Mouse (Mus musculus): ENCODE measurements around the gene Sorl1. TPM values are rescaled to one million over a fixed set of nuclear protein-coding genes. Genes with fewer than 3 reads are reported as not detected.
A peak's percentile ranks its signal among the peaks of the same experiment; 100 is the strongest.

Gene Sorl1
- polyA plus RNA-seq (2015; fragmentation: Nextera tagmentation; extraction: Ambion mirVana) = 12.6 and 13.3 TPM in 2 replicates

DNA sequence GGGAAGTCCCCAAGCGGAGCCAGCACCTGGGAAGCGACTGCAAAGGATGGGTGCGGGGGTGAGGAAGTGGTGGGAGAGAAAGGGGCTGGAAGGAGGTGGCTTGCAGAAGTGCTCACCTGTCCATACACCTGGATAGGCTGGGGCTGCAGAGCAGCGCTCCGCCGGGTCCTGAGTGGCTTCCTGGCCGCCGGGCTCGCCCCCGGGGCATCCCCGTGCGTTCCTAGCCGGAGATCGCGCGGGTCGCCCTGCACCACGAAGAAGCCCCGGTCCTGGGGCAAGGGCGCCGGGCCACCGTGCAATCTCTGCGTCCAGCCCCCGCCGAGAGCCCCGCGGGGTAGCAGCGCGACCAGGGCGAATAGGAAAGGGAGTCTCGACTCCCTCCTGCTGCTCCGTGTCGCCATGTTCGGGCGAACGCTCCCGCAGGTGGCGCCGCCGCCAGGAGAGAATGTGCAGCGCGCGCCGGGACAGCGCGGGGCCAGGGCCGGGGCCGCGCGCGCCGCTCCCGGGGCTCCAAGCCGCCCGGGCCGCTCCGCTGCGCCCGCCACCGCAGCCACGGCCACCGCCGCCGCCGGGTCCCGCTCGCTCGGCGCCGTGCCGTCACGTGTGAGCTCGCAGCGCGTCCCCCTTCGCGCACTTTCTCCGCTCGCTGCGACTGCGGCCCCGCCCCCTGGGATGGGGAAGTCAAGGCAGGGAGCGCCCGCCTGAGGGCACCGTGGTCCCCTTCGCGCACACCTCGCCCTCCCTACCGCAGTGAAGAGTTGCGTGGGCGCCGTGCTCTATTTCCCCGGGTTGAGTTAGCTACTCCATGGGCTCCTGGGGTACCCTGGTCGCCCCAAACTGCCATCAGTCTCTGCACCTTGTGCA lies at the start of gene Sorl1:
TSS of gene Sorl1 (minus strand) at position 585 of the 864 bp plus-strand sequence.
- ATAC-seq (ENCODE audit: low FRiP score) = peak; percentile 85
- Histone ChIP-seq H3K27me3 (replicated peaks) (no peaks in the 10 kb centered on the region), H3K9me3 (replicated peaks) (no peaks in the 10 kb centered on the region), H3K9ac (replicated peaks) (peak within 1 kb of the TSS; percentile 94), H3K36me3 (no peaks in the 10 kb centered on the region), H3K4me2 (peak within 1 kb of the TSS; percentile 96), H3K4me1 (peaks cover 52% of the 10 kb centered on the region), H3K4me3 (replicated peaks) (peak within 1 kb of the TSS; percentile 88), H3K27ac (replicated peaks) (peak within 1 kb of the TSS; percentile 86)
- under 1% methylated on average over 92 of the region's 94 CpGs for WGBS

DNA sequence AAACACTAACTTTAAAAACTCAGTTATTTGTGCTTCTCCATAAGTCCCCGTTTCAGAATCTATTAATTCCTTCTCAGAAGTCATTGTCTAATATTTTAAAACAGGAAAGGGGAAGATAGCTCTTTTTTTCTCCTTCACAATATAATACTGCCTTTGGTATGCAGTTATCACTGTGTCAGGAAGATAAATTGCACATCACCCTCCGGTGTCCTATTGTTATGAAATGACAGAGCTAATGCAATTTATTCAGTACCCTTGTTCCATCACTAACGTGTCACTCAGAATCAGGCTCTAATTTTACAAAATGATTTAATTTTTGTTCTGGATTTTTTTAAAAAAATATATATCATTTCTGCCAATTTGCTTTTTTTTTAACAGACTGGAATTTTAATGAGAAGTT lies 49.7 kb upstream of the Sorl1 start:
- Histone ChIP-seq H3K27ac (replicated peaks) (no peak overlapping the region), H3K36me3 (no peaks in the 10 kb centered on the region)
- WGBS = 55% methylated on average over 3 of the region's 3 CpGs

DNA sequence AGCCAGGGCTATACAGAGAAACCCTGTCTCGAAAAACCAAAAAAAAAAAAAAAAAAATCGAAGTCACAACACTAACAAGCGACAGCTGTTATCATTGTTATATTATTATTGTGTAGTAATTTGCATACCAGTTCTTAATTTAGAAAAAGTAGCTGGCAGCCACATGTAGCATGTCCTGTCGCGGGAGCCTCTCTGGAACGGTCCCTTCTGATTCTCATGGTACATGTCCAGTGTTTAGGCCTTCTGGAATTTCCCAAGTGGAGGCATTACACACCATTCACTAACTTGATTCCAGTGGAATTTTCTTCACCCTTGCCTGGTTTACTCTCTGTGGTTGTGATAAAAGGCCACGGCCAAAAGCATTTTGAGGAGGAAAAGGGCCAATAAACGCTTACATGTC lies 45.4 kb upstream of the Sorl1 start:
- ATAC-seq (ENCODE audit: low FRiP score) = no peak
- H3K4me2 ChIP-seq = no peak overlapping the region
- no peak overlapping the region for H3K9ac ChIP-seq (replicated peaks)
- H3K27ac ChIP-seq (replicated peaks) = no peak overlapping the region
- H3K4me3 ChIP-seq (replicated peaks) = no peak overlapping the region
- H3K4me1 ChIP-seq = no peaks in the 10 kb centered on the region
- H3K9me3 ChIP-seq (replicated peaks) = peaks cover 4% of the 10 kb centered on the region; the same call in 1 of the 2 replicates
- no peaks in the 10 kb centered on the region for H3K36me3 ChIP-seq
- H3K27me3 ChIP-seq (replicated peaks) = no peaks in the 10 kb centered on the region
- WGBS = 94% methylated on average over 8 of the region's 8 CpGs

More for the DNA sequence above, 49.7 kb upstream of the Sorl1 start:
- H3K27me3 ChIP-seq (replicated peaks) = no peaks in the 10 kb centered on the region
- no peak overlapping the region for H3K4me3 ChIP-seq (replicated peaks)
- no peak for ATAC-seq (ENCODE audit: low FRiP score)
- no peaks in the 10 kb centered on the region for H3K9me3 ChIP-seq (replicated peaks)
- H3K4me1 ChIP-seq = no peaks in the 10 kb centered on the region
- no peak overlapping the region for H3K4me2 ChIP-seq
- H3K9ac ChIP-seq (replicated peaks) = no peak overlapping the region

DNA sequence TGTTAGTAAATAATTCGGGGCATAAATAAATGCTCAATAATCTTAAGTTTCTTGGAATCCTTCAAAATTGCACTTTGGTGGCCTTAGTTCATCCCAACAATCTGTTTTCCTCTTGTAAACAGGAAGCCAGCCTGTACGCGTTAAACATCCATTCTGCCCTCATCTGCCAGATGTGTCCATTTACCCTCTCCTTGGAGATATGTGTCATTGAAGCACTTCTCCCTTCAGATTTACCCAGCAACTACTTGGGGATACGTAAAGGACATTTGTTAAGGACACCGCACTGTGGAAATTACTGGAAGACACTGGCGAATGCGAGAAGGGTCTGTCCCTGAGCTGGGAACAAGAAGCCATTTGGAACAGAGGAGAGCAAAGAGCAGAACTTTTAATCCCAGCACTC lies 44.9 kb upstream of the Sorl1 start:
- H3K36me3 ChIP-seq = no peaks in the 10 kb centered on the region

DNA sequence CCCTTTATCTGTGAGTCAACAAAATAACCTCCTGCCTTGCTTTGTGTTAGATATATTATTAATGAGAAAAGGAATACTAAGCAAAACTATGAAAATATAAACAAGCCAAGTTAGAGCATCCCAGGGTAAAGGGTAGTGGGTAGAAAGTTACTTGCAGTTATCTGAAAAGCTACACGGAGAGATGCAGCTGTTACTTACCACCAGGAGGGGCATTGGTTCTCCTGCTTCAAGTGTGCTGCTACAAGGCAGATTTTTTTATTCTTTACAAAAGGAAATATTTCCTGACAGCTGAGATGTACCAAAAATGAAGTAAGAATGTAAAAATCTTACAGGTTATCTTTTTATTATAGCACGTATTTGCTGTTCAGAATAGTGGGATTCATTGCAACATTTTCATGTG lies 40.8 kb upstream of the Sorl1 start:
- no peak for ATAC-seq (ENCODE audit: low FRiP score)
- H3K36me3 ChIP-seq = no peaks in the 10 kb centered on the region
- peaks cover 4% of the 10 kb centered on the region; the same call in 1 of the 2 replicates for H3K9me3 ChIP-seq (replicated peaks)
- no peaks in the 10 kb centered on the region for H3K27me3 ChIP-seq (replicated peaks)
- WGBS = 81% methylated on average over 2 of the region's 2 CpGs
- H3K4me3 ChIP-seq (replicated peaks) = no peak overlapping the region
- H3K27ac ChIP-seq (replicated peaks) = no peak overlapping the region
- no peak overlapping the region for H3K4me2 ChIP-seq
- H3K9ac ChIP-seq (replicated peaks) = no peak overlapping the region
- no peaks in the 10 kb centered on the region for H3K4me1 ChIP-seq

More for the DNA sequence above, 44.9 kb upstream of the Sorl1 start:
- Histone ChIP-seq H3K4me3 (replicated peaks) (no peak overlapping the region), H3K27ac (replicated peaks) (no peak overlapping the region), H3K9ac (replicated peaks) (no peak overlapping the region), H3K27me3 (replicated peaks) (no peaks in the 10 kb centered on the region), H3K4me1 (no peaks in the 10 kb centered on the region), H3K4me2 (no peak overlapping the region), H3K9me3 (replicated peaks) (peaks cover 4% of the 10 kb centered on the region; the same call in 1 of the 2 replicates)
- 91% methylated on average over 7 of the region's 7 CpGs for WGBS
- ATAC-seq (ENCODE audit: low FRiP score) = no peak

DNA sequence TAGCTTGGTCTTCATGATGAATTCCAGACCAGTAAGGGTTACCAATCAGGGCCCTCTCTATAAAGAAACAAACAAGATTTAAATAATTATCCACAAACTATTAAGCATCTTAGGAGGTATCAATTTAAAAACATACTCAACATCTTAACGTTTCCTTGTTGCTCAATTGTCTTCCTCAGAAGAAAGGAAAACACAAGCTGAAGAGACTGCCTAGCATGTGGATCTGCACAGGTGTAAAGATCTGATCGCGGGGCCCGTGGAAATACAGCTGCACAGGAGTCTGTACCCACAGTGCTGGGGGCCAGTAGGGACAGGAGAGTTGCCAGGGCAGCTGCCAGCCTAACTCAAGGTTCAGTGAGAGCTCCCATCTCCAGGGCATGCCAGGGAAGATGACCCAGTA lies 38.9 kb upstream of the Sorl1 start:
- H3K4me2 ChIP-seq = no peak overlapping the region
- H3K9ac ChIP-seq (replicated peaks) = no peak overlapping the region
- H3K4me1 ChIP-seq = no peaks in the 10 kb centered on the region
- H3K9me3 ChIP-seq (replicated peaks) = peaks cover 4% of the 10 kb centered on the region; the same call in 1 of the 2 replicates
- no peaks in the 10 kb centered on the region for H3K27me3 ChIP-seq (replicated peaks)
- no peak overlapping the region for H3K4me3 ChIP-seq (replicated peaks)
- H3K36me3 ChIP-seq = no peaks in the 10 kb centered on the region
- no peak for ATAC-seq (ENCODE audit: low FRiP score)
- WGBS = 90% methylated on average over 4 of the region's 4 CpGs
- H3K27ac ChIP-seq (replicated peaks) = no peak overlapping the region

DNA sequence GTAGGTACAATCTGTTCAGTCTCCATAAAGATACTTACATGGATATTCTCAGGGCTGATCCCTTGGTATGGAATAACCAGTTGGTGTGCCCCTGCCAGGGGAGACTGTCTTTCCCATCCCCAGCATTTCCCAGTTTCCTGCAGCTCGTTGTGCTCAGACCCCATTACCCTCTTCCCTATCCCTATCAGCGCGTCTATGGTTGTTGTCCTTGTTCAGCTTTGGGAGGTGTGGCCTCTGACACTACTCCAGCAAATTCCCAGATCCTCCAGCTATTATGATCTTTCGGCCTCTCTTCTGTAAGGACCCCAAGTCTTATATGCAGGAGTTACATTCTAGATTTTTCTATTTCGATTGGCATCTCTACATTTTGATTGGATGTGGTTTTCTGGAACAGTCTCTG lies 35.3 kb upstream of the Sorl1 start:
- no peak overlapping the region for H3K9ac ChIP-seq (replicated peaks)
- 77% methylated on average over 5 of the region's 5 CpGs for WGBS
- H3K27ac ChIP-seq (replicated peaks) = no peak overlapping the region
- H3K4me3 ChIP-seq (replicated peaks) = no peak overlapping the region
- no peak overlapping the region for H3K4me2 ChIP-seq
- no peaks in the 10 kb centered on the region for H3K27me3 ChIP-seq (replicated peaks)
- H3K9me3 ChIP-seq (replicated peaks) = no peaks in the 10 kb centered on the region
- no peaks in the 10 kb centered on the region for H3K36me3 ChIP-seq
- H3K4me1 ChIP-seq = no peaks in the 10 kb centered on the region
- no peak for ATAC-seq (ENCODE audit: low FRiP score)

DNA sequence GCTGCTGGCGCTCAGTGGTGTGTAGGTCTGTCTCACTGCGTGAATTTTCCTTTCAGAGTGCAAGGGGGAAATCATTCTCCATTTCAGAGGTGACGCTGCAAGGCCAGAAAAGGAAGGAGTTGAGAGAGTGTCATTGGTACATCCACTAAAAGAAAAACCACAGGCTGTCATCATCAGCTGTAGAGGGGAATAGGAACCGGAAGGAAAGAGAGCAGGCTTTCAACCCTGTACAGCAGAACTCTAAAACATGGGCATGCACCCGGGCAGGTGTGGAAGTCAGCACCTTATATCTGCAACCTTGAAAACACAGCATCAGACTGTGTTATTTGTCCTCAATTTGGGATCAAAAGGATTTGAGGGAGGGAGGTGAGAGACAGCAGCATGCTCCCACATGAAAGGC lies 34.6 kb upstream of the Sorl1 start:
- Histone ChIP-seq H3K9me3 (replicated peaks) (no peaks in the 10 kb centered on the region), H3K27ac (replicated peaks) (no peak overlapping the region), H3K4me3 (replicated peaks) (no peak overlapping the region), H3K27me3 (replicated peaks) (no peaks in the 10 kb centered on the region), H3K9ac (replicated peaks) (no peak overlapping the region), H3K4me2 (no peak overlapping the region), H3K36me3 (no peaks in the 10 kb centered on the region), H3K4me1 (no peaks in the 10 kb centered on the region)
- WGBS = 75% methylated on average over 5 of the region's 5 CpGs
- no peak for ATAC-seq (ENCODE audit: low FRiP score)

DNA sequence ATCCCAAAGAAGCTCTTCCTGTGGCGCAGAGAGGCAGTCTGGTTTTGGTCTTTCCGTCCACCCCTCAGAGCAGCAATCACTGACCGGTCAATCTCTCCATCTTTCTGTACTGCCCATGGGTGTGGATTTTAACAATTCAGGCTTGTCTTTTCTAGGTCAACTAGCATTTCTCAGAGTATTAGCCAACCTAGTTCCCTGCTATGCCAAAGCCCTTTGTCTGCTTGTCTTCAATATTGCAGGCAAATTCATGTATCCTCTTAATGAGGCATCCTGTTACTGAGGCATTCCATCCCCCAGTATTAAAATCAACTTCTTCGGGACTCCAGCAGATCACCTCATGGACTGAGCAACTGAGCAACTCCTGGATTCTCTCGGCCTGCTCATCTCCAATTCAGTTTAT lies 33.9 kb upstream of the Sorl1 start:
- Histone ChIP-seq H3K4me2 (no peak overlapping the region), H3K9me3 (replicated peaks) (no peaks in the 10 kb centered on the region), H3K27me3 (replicated peaks) (no peaks in the 10 kb centered on the region), H3K27ac (replicated peaks) (no peak overlapping the region), H3K36me3 (no peaks in the 10 kb centered on the region), H3K4me3 (replicated peaks) (no peak overlapping the region), H3K9ac (replicated peaks) (no peak overlapping the region), H3K4me1 (no peaks in the 10 kb centered on the region)
- WGBS = 94% methylated on average over 5 of the region's 5 CpGs
- no peak for ATAC-seq (ENCODE audit: low FRiP score)

DNA sequence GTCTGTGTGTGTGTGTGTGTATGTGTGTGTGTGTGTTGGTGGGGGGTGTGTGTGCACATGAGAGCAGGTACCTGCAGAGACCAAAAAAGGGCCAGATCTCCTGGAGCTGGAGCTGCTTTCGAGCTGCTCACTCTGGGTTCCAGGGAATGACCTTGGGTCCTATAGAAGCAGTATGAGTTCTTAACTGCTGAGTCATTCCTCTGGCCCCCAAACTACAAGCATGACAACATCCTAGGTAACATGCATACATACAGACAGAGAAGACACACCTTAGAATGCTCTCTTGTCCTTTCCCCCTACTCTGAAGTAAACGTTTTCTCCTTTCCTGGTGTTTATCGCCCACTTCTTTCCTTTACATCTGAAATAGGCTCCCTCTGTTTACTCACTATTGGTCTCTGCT lies 32.5 kb upstream of the Sorl1 start:
- H3K9ac ChIP-seq (replicated peaks) = no peak overlapping the region
- no peaks in the 10 kb centered on the region for H3K27me3 ChIP-seq (replicated peaks)
- no peaks in the 10 kb centered on the region for H3K4me1 ChIP-seq
- no peaks in the 10 kb centered on the region for H3K36me3 ChIP-seq
- H3K27ac ChIP-seq (replicated peaks) = no peak overlapping the region
- WGBS = 89% methylated on average over 3 of the region's 3 CpGs
- H3K4me2 ChIP-seq = no peak overlapping the region
- no peaks in the 10 kb centered on the region for H3K9me3 ChIP-seq (replicated peaks)
- no peak overlapping the region for H3K4me3 ChIP-seq (replicated peaks)
- ATAC-seq (ENCODE audit: low FRiP score) = no peak

DNA sequence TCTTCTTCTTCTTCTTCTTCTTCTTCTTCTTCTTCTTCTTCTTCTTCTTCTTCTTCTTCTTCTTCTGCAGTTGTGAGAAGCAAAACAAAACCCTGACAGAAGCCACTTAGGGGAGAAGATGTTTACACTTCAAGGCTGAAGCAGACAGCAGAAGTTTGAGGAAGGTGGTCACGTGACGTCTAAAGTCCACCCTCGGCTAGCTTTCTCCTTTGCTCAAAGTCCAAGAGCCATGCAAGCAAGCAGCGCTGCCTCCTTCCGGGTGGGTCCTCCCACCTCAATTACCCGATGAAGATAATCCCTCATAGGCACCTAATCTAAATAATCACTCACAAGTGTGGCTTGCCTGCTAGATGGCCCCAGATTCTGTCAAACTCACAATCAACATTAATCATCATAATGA lies 30.6 kb upstream of the Sorl1 start:
- Histone ChIP-seq H3K27ac (replicated peaks) (no peak overlapping the region), H3K27me3 (replicated peaks) (no peaks in the 10 kb centered on the region), H3K4me3 (replicated peaks) (no peak overlapping the region), H3K4me2 (no peak overlapping the region), H3K9me3 (replicated peaks) (no peaks in the 10 kb centered on the region), H3K9ac (replicated peaks) (no peak overlapping the region), H3K36me3 (no peaks in the 10 kb centered on the region), H3K4me1 (no peaks in the 10 kb centered on the region)
- WGBS = 90% methylated on average over 6 of the region's 6 CpGs
- ATAC-seq (ENCODE audit: low FRiP score) = no peak

DNA sequence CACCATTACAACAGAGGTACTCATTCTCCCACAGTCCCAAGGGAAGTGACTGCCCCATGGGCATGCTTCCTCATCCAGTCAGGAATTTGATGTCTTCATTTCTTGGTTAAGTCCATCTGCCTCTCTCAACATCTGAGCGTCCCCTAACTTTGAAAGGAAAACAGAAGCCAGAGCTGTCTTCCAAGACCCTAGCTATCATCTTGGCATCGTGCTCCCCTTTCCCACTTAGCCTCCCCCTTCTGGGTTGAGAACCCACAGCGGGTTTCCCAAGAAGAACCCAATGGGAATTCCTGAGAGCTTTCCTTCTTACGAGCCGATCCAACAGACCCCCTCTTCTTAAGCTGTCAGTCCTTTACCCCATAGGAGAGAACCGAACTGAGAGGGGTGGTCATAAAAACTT lies 24.7 kb upstream of the Sorl1 start:
- Histone ChIP-seq H3K4me3 (replicated peaks) (no peak overlapping the region), H3K36me3 (no peaks in the 10 kb centered on the region), H3K9ac (replicated peaks) (no peak overlapping the region), H3K27ac (replicated peaks) (no peak overlapping the region), H3K9me3 (replicated peaks) (no peaks in the 10 kb centered on the region), H3K4me2 (no peak overlapping the region), H3K4me1 (no peaks in the 10 kb centered on the region), H3K27me3 (replicated peaks) (no peaks in the 10 kb centered on the region)
- ATAC-seq (ENCODE audit: low FRiP score) = no peak
- WGBS = 90% methylated on average over 6 of the region's 6 CpGs
